Mouse (Mus musculus) limb, embryonic 11.5 days (tissue): Measurements from ENCODE around the gene Atrip. TPM values are rescaled to one million over a fixed set of nuclear protein-coding genes. Genes with fewer than 3 reads are reported as not detected.

Experiments
- ATAC-seq: fragments of 200-750 bp; cut with Nextera tagmentation; 2 replicates; pipeline ENCODE4 v1.8.0; 2017; ENCODE audit warnings: low read depth; ENCODE audit not compliant: insufficient number of reproducible peaks, low FRiP score, low TSS enrichment
- DNase-seq: peaks from one replicate; pipeline ENCODE4 v3.0.0-alpha.2; 2015; ENCODE audit warnings: low spot score
- H3K27ac ChIP-seq: fragments of 300-500 bp; sonication (generic); replicated peaks from 2 replicates; pipeline ENCODE4 v1.5.1; 2014; ENCODE audit warnings: low read depth, mild to moderate bottlenecking, low read length
- H3K27me3 ChIP-seq: fragments of 300-500 bp; sonication (generic); 2 replicates; pipeline ENCODE4 v1.6.1; 2014; ENCODE audit warnings: mild to moderate bottlenecking, low read length, mixed read lengths; ENCODE audit not compliant: control insufficient read depth, insufficient read depth
- H3K36me3 ChIP-seq: fragments of 300-500 bp; sonication (generic); 2 replicates; pipeline ENCODE4 v1.6.1; 2014; ENCODE audit warnings: mild to moderate bottlenecking, low read length, moderate library complexity, mixed read lengths; ENCODE audit not compliant: control insufficient read depth, insufficient read depth
- H3K4me1 ChIP-seq: fragments of 300-500 bp; sonication (generic); 2 replicates; pipeline ENCODE4 v1.6.1; 2014; ENCODE audit warnings: low read length, mixed read lengths; ENCODE audit not compliant: control insufficient read depth, insufficient read depth
- H3K4me2 ChIP-seq: fragments of 300-500 bp; sonication (generic); 2 replicates; pipeline ENCODE4 v1.6.1; 2014; ENCODE audit warnings: low read depth, mild to moderate bottlenecking, moderate library complexity; ENCODE audit not compliant: severe bottlenecking
- H3K4me3 ChIP-seq: fragments of 300-500 bp; sonication (generic); 2 replicates; pipeline ENCODE4 v1.5.1; 2014; ENCODE audit warnings: low read depth, low read length
- H3K9ac ChIP-seq: fragments of 300-500 bp; sonication (generic); 2 replicates; pipeline ENCODE4 v1.6.1; 2014; ENCODE audit warnings: mild to moderate bottlenecking, low read length
- H3K9me3 ChIP-seq: fragments of 300-500 bp; sonication (generic); 2 replicates; pipeline ENCODE4 v1.6.1; 2016; ENCODE audit warnings: low read length; ENCODE audit not compliant: control insufficient read depth
- WGBS: fragments of 180-500 bp; shearing (Covaris S2); extraction: QIAGEN DNeasy Blood & Tissue Kit; methylation state at CpG from one replicate; pipeline ENCODE4 v1.1.7; 2014; 5-methylcytosine and 5-hydroxymethylcytosine counted together
- polyA plus RNA-seq: library from polyadenylated mRNA; unstranded; fragments of >200 nt; fragmentation: Nextera tagmentation; extraction: Ambion mirVana; gene quantifications from 2 replicates; pipeline ENCODE4 v1.2.1, GENCODE M21; 2014

Atrip gene
- polyA plus RNA-seq, 1 experiment from 2014 or later, result 28.4 TPM

GRCm38 (mm10) chr9:109103250-109103649, 29.3 kb upstream of the Atrip start:
- no peak for ATAC-seq
- H3K27ac ChIP-seq, result no peak overlapping the region
- H3K27me3 ChIP-seq, result no peaks in the 10 kb centered on the region
- H3K9ac ChIP-seq, result no peak overlapping the region
- H3K36me3 ChIP-seq, result peaks cover 24% of the 10 kb centered on the region
- no peak overlapping the region for H3K4me3 ChIP-seq
- no peaks in the 10 kb centered on the region for H3K9me3 ChIP-seq
- no peak for DNase-seq
- no peak overlapping the region for H3K4me2 ChIP-seq
- peaks cover 19% of the 10 kb centered on the region for H3K4me1 ChIP-seq
- 84% methylated on average over 7 of the region's 7 CpGs for WGBS

GRCm38 (mm10) chr9:109102541-109102940, 28.6 kb upstream of the Atrip start:
- H3K4me2 ChIP-seq, result no peak overlapping the region
- peaks cover 24% of the 10 kb centered on the region for H3K4me1 ChIP-seq
- H3K9me3 ChIP-seq, result no peaks in the 10 kb centered on the region
- ATAC-seq, result no peak
- no peak overlapping the region for H3K27ac ChIP-seq
- peaks cover 24% of the 10 kb centered on the region for H3K36me3 ChIP-seq
- DNase-seq, result no peak
- H3K4me3 ChIP-seq, result no peak overlapping the region
- no peaks in the 10 kb centered on the region for H3K27me3 ChIP-seq
- WGBS, result 95% methylated on average over 3 of the region's 3 CpGs
- no peak overlapping the region for H3K9ac ChIP-seq

GRCm38 (mm10) chr9:109101933-109102445, 28.1 kb upstream of the Atrip start:
- Histone ChIP-seq H3K4me1 (peaks cover 29% of the 10 kb centered on the region), H3K27me3 (no peaks in the 10 kb centered on the region), H3K36me3 (peaks cover 24% of the 10 kb centered on the region), H3K9me3 (no peaks in the 10 kb centered on the region), H3K27ac (no peak overlapping the region), H3K4me3 (no peak overlapping the region), H3K9ac (no peak overlapping the region), H3K4me2 (no peak overlapping the region)
- ATAC-seq (no peak), DNase-seq (no peak)
- 91% methylated on average over 5 of the region's 5 CpGs for WGBS

- Histone ChIP-seq H3K4me2 (no peak overlapping the region), H3K4me3 (no peak overlapping the region), H3K27ac (no peak overlapping the region), H3K27me3 (no peaks in the 10 kb centered on the region), H3K9me3 (no peaks in the 10 kb centered on the region), H3K4me1 (peaks cover 25% of the 10 kb centered on the region), H3K36me3 (peaks cover 11% of the 10 kb centered on the region), H3K9ac (no peak overlapping the region)
- 93% methylated on average over 20 of the region's 20 CpGs for WGBS
- DNase-seq, result no peak
- no peak for ATAC-seq
Observed at GRCm38 (mm10) chr9:109100307-109100928, 26.5 kb upstream of the Atrip start.

- WGBS, result 68% methylated on average over 6 of the region's 6 CpGs
- Histone ChIP-seq H3K36me3 (peaks cover 9% of the 10 kb centered on the region), H3K4me3 (0 out of 2 replicates have a peak overlapping the region, but pooled peaks have one; percentile 3), H3K9ac (no peak overlapping the region), H3K27me3 (no peaks in the 10 kb centered on the region), H3K9me3 (no peaks in the 10 kb centered on the region), H3K4me1 (peaks cover 34% of the 10 kb centered on the region), H3K4me2 (no peak overlapping the region), H3K27ac (no peak overlapping the region)
- no peak for ATAC-seq
- no peak for DNase-seq
Observed at GRCm38 (mm10) chr9:109098969-109099368, 25.0 kb upstream of the Atrip start.

- no peaks in the 10 kb centered on the region for H3K27me3 ChIP-seq
- ATAC-seq (no peak), DNase-seq (no peak)
- H3K4me1 ChIP-seq, result peaks cover 36% of the 10 kb centered on the region
- H3K27ac ChIP-seq, result no peak overlapping the region
- no peak overlapping the region for H3K9ac ChIP-seq
- WGBS, result 93% methylated on average over 8 of the region's 8 CpGs
- no peaks in the 10 kb centered on the region for H3K9me3 ChIP-seq
- H3K36me3 ChIP-seq, result peaks cover 7% of the 10 kb centered on the region
- peak overlapping the region; percentile 80; the same call in 1 of the 2 replicates for H3K4me2 ChIP-seq
- H3K4me3 ChIP-seq, result 0 out of 2 replicates have a peak overlapping the region, but pooled peaks have one; percentile 3
Observed at GRCm38 (mm10) chr9:109098366-109098765, 24.4 kb upstream of the Atrip start.

- Histone ChIP-seq H3K27ac (no peak overlapping the region), H3K9me3 (no peaks in the 10 kb centered on the region), H3K9ac (no peak overlapping the region), H3K4me1 (peaks cover 36% of the 10 kb centered on the region), H3K27me3 (no peaks in the 10 kb centered on the region), H3K4me2 (peak overlapping the region; percentile 80; the same call in 1 of the 2 replicates), H3K4me3 (no peak overlapping the region), H3K36me3 (peaks cover 3% of the 10 kb centered on the region)
- WGBS, result 76% methylated on average over 5 of the region's 5 CpGs
- ATAC-seq (no peak), DNase-seq (no peak)
Observed at GRCm38 (mm10) chr9:109097831-109098230, 23.9 kb upstream of the Atrip start.

- H3K9ac ChIP-seq, result peak overlapping the region; percentile 99; the same call in 1 of the 2 replicates
- no peaks in the 10 kb centered on the region for H3K36me3 ChIP-seq
- peak overlapping the region; percentile 80 for H3K4me2 ChIP-seq
- H3K27ac ChIP-seq, result peak overlapping the region; percentile 66
- no peaks in the 10 kb centered on the region for H3K9me3 ChIP-seq
- no peaks in the 10 kb centered on the region for H3K27me3 ChIP-seq
- peak overlapping the region; percentile 75 for H3K4me3 ChIP-seq
- ATAC-seq (no peak), DNase-seq (no peak)
- H3K4me1 ChIP-seq, result peaks cover 36% of the 10 kb centered on the region
- WGBS, result 45% methylated on average over 6 of the region's 6 CpGs
Observed at GRCm38 (mm10) chr9:109097291-109097690, 23.4 kb upstream of the Atrip start.
